Mouse (Mus musculus): ENCODE data around the gene Ankrd35. TPM values are rescaled to one million over a fixed set of nuclear protein-coding genes. Genes with fewer than 3 reads are reported as not detected.
"Not testable (repeated sequence)": the region's sequence is repeated elsewhere in the genome, so short reads cannot be mapped to it uniquely, and the experiment has no call there.

The Ankrd35 gene
- polyA plus RNA-seq, 1 experiment, result 30.5 TPM

- Histone ChIP-seq H3K9me3 (no peaks in the 10 kb centered on the region), H3K36me3 (replicated peaks; ENCODE audit: low read length) (peaks cover 72% of the 10 kb centered on the region), H3K27me3 (replicated peaks) (peaks cover 26% of the 10 kb centered on the region), H3K4me3 (replicated peaks) (peak overlapping the region; percentile 83), H3K4me1 (peaks cover 78% of the 10 kb centered on the region)
- TF ChIP-seq FLI1 (IDR thresholded peaks at IDR 0.05; ENCODE audit: low read length) (no peak), GATA1 (IDR thresholded peaks at IDR 0.05; ENCODE audit: borderline replicate concordance, low read length) (no peak)
These were observed 14.9 kb downstream of the Ankrd35 start for GRCm38 (mm10) chr3:96684822-96685156.

GRCm38 (mm10) chr3:96686057-96686456 is 16.1 kb downstream of the Ankrd35 start:
- peaks cover 24% of the 10 kb centered on the region for H3K27me3 ChIP-seq (replicated peaks)

GRCm38 (mm10) chr3:96688854-96689253 is 18.9 kb downstream of the Ankrd35 start:
- Histone ChIP-seq H3K36me3 (replicated peaks; ENCODE audit: low read length) (peaks cover 34% of the 10 kb centered on the region), H3K4me3 (replicated peaks) (peak overlapping the region; percentile 85), H3K27me3 (replicated peaks) (peaks cover 11% of the 10 kb centered on the region), H3K4me1 (peaks cover 82% of the 10 kb centered on the region), H3K9me3 (no peaks in the 10 kb centered on the region)
- TF ChIP-seq GATA1 (IDR thresholded peaks at IDR 0.05; ENCODE audit: borderline replicate concordance, low read length), result no peak
- no peak for TF ChIP-seq FLI1 (IDR thresholded peaks at IDR 0.05; ENCODE audit: low read length)

More at GRCm38 (mm10) chr3:96686057-96686456, 16.1 kb downstream of the Ankrd35 start:
- H3K4me3 ChIP-seq (replicated peaks); H3K9me3 ChIP-seq: not testable (repeated sequence)
- Histone ChIP-seq H3K36me3 (replicated peaks; ENCODE audit: low read length) (peaks cover 59% of the 10 kb centered on the region), H3K4me1 (peaks cover 76% of the 10 kb centered on the region)

GRCm38 (mm10) chr3:96690298-96690697 is 20.4 kb downstream of the Ankrd35 start:
- peaks cover 1% of the 10 kb centered on the region for H3K27me3 ChIP-seq (replicated peaks)

GRCm38 (mm10) chr3:96692506-96692905 is 22.6 kb downstream of the Ankrd35 start:
- peaks cover 69% of the 10 kb centered on the region for H3K4me1 ChIP-seq
- TF ChIP-seq GATA1 (IDR thresholded peaks at IDR 0.05; ENCODE audit: borderline replicate concordance, low read length), result no peak
- no peak for TF ChIP-seq FLI1 (IDR thresholded peaks at IDR 0.05; ENCODE audit: low read length)
- no peak overlapping the region for H3K4me3 ChIP-seq (replicated peaks)
- H3K36me3 ChIP-seq (replicated peaks; ENCODE audit: low read length), result peaks cover 6% of the 10 kb centered on the region
- H3K9me3 ChIP-seq, result no peaks in the 10 kb centered on the region
- no peaks in the 10 kb centered on the region for H3K27me3 ChIP-seq (replicated peaks)

More at GRCm38 (mm10) chr3:96690298-96690697, 20.4 kb downstream of the Ankrd35 start:
- Histone ChIP-seq H3K36me3 (replicated peaks; ENCODE audit: low read length) (peaks cover 20% of the 10 kb centered on the region), H3K9me3 (no peaks in the 10 kb centered on the region), H3K4me3 (replicated peaks) (peak overlapping the region; percentile 28), H3K4me1 (peaks cover 74% of the 10 kb centered on the region)
- TF ChIP-seq GATA1 (IDR thresholded peaks at IDR 0.05; ENCODE audit: borderline replicate concordance, low read length) (no peak), FLI1 (IDR thresholded peaks at IDR 0.05; ENCODE audit: low read length) (no peak)

GRCm38 (mm10) chr3:96693579-96693978 is 23.6 kb downstream of the Ankrd35 start:
- H3K4me3 ChIP-seq (replicated peaks), result no peak overlapping the region
- H3K4me1 ChIP-seq, result peaks cover 67% of the 10 kb centered on the region
- no peaks in the 10 kb centered on the region for H3K9me3 ChIP-seq
- peaks cover 7% of the 10 kb centered on the region for H3K36me3 ChIP-seq (replicated peaks; ENCODE audit: low read length)
- TF ChIP-seq FLI1 (IDR thresholded peaks at IDR 0.05; ENCODE audit: low read length), result no peak
- no peak for TF ChIP-seq GATA1 (IDR thresholded peaks at IDR 0.05; ENCODE audit: borderline replicate concordance, low read length)
- no peaks in the 10 kb centered on the region for H3K27me3 ChIP-seq (replicated peaks)

- no peak for TF ChIP-seq GATA1 (IDR thresholded peaks at IDR 0.05; ENCODE audit: borderline replicate concordance, low read length)
- no peak for TF ChIP-seq FLI1 (IDR thresholded peaks at IDR 0.05; ENCODE audit: low read length)
- H3K4me3 ChIP-seq (replicated peaks), result peak within 1 kb of the TSS; percentile 96
- peaks cover 59% of the 10 kb centered on the region for H3K4me1 ChIP-seq
- H3K36me3 ChIP-seq (replicated peaks; ENCODE audit: low read length), result peaks cover 31% of the 10 kb centered on the region
- no peaks in the 10 kb centered on the region for H3K9me3 ChIP-seq
- no peaks in the 10 kb centered on the region for H3K27me3 ChIP-seq (replicated peaks)
These were observed 26.4 kb downstream of the Ankrd35 start, which contains the start of gene Pias3 for GRCm38 (mm10) chr3:96696198-96696765. Gene Pias3, plus strand, starts transcription at chr3:96696384.

- Histone ChIP-seq H3K27me3 (replicated peaks) (no peaks in the 10 kb centered on the region), H3K4me3 (replicated peaks) (peak overlapping the region; percentile 96), H3K36me3 (replicated peaks; ENCODE audit: low read length) (peaks cover 39% of the 10 kb centered on the region), H3K4me1 (peaks cover 52% of the 10 kb centered on the region), H3K9me3 (no peaks in the 10 kb centered on the region)
- TF ChIP-seq GATA1 (IDR thresholded peaks at IDR 0.05; ENCODE audit: borderline replicate concordance, low read length) (no peak), FLI1 (IDR thresholded peaks at IDR 0.05; ENCODE audit: low read length) (no peak)
These were observed 27.1 kb downstream of the Ankrd35 start for GRCm38 (mm10) chr3:96696766-96697732.

GRCm38 (mm10) chr3:96698993-96699690 is 29.2 kb downstream of the Ankrd35 start:
- peaks cover 45% of the 10 kb centered on the region for H3K4me1 ChIP-seq
- H3K27me3 ChIP-seq (replicated peaks), result no peaks in the 10 kb centered on the region
- H3K9me3 ChIP-seq, result no peaks in the 10 kb centered on the region
- peaks cover 59% of the 10 kb centered on the region for H3K36me3 ChIP-seq (replicated peaks; ENCODE audit: low read length)
- TF ChIP-seq FLI1 (IDR thresholded peaks at IDR 0.05; ENCODE audit: low read length), result no peak
- H3K4me3 ChIP-seq (replicated peaks), result no peak overlapping the region
